Mouse (Mus musculus) E14TG2a.4 (cell line): ENCODE data around the gene Ctcfl.

ENCODE experiments used
- H3K27me3 ChIP-seq: 2 replicates; pipeline ENCODE4 v1.6.1; 2014; ENCODE audit warnings: low read length, control low read depth; ENCODE audit not compliant: insufficient read depth
- H3K36me3 ChIP-seq: 2 replicates; pipeline ENCODE4 v1.6.1; 2014; ENCODE audit warnings: low read length, control low read depth; ENCODE audit not compliant: insufficient read depth
- H3K4me1 ChIP-seq: replicated peaks from 2 replicates; pipeline ENCODE4 v1.6.1; 2014; ENCODE audit warnings: low read depth, low read length, control low read depth
- H3K4me3 ChIP-seq: replicated peaks from 2 replicates; pipeline ENCODE4 v1.5.1; 2014; ENCODE audit warnings: mild to moderate bottlenecking, low read length
- H3K9me3 ChIP-seq: 2 replicates; pipeline ENCODE4 v1.6.1; 2014; ENCODE audit warnings: low read length, control low read depth
- CTCF ChIP-seq: conservative IDR thresholded peaks from 2 replicates; pipeline ENCODE4 v1.5.1; 2014; ENCODE audit warnings: low read length
- NANOG ChIP-seq: IDR thresholded peaks from 2 replicates; pipeline ENCODE4 v1.6.1; 2014; ENCODE audit warnings: borderline replicate concordance, low read length, mixed read lengths
- POU5F1 ChIP-seq: IDR thresholded peaks from 2 replicates; pipeline ENCODE4 v1.6.1; 2014; ENCODE audit warnings: low read length, borderline replicate concordance

Gene Ctcfl

GRCm38 (mm10) chr2:173056303-173056881, 62.9 kb downstream of the Ctcfl start:
- Histone ChIP-seq H3K4me1 (peaks cover 38% of the 10 kb centered on the region), H3K9me3 (no peaks in the 10 kb centered on the region), H3K27me3 (no peaks in the 10 kb centered on the region; the same call in 1 of the 2 replicates), H3K36me3 (no peaks in the 10 kb centered on the region), H3K4me3 (no peak overlapping the region)
- TF ChIP-seq POU5F1 (no peak), CTCF (no peak), NANOG (no peak)

- H3K27me3 ChIP-seq, result no peaks in the 10 kb centered on the region
- peaks cover 50% of the 10 kb centered on the region for H3K4me1 ChIP-seq
- H3K36me3 ChIP-seq, result no peaks in the 10 kb centered on the region
- TF ChIP-seq NANOG (no peak), CTCF (no peak), POU5F1 (no peak)
- no peaks in the 10 kb centered on the region for H3K9me3 ChIP-seq
- no peak overlapping the region for H3K4me3 ChIP-seq
Measured at GRCm38 (mm10) chr2:173053846-173054245, 65.5 kb downstream of the Ctcfl start.

GRCm38 (mm10) chr2:173052881-173053280, 66.4 kb downstream of the Ctcfl start:
- H3K4me1 ChIP-seq, result peaks cover 50% of the 10 kb centered on the region
- H3K9me3 ChIP-seq, result no peaks in the 10 kb centered on the region
- no peaks in the 10 kb centered on the region for H3K36me3 ChIP-seq
- H3K27me3 ChIP-seq, result no peaks in the 10 kb centered on the region
- TF ChIP-seq NANOG, result no peak
- no peak for TF ChIP-seq POU5F1
- TF ChIP-seq CTCF, result no peak
- no peak overlapping the region for H3K4me3 ChIP-seq

GRCm38 (mm10) chr2:173050604-173051382, 68.5 kb downstream of the Ctcfl start:
- Histone ChIP-seq H3K9me3 (no peaks in the 10 kb centered on the region), H3K4me1 (peaks cover 47% of the 10 kb centered on the region), H3K36me3 (no peaks in the 10 kb centered on the region), H3K4me3 (no peak overlapping the region), H3K27me3 (no peaks in the 10 kb centered on the region)
- no peak for TF ChIP-seq POU5F1
- TF ChIP-seq CTCF, result no peak
- no peak for TF ChIP-seq NANOG

- no peak for TF ChIP-seq NANOG
- no peak for TF ChIP-seq POU5F1
- TF ChIP-seq CTCF, result no peak
- H3K36me3 ChIP-seq, result no peaks in the 10 kb centered on the region
- H3K4me1 ChIP-seq, result peaks cover 50% of the 10 kb centered on the region
- H3K27me3 ChIP-seq, result no peaks in the 10 kb centered on the region
- no peak overlapping the region for H3K4me3 ChIP-seq
- H3K9me3 ChIP-seq, result no peaks in the 10 kb centered on the region
Measured at GRCm38 (mm10) chr2:173049817-173050216, 69.5 kb downstream of the Ctcfl start.

GRCm38 (mm10) chr2:173049231-173049630, 70.1 kb downstream of the Ctcfl start:
- Histone ChIP-seq H3K36me3 (no peaks in the 10 kb centered on the region), H3K27me3 (no peaks in the 10 kb centered on the region), H3K4me3 (no peak overlapping the region), H3K9me3 (no peaks in the 10 kb centered on the region), H3K4me1 (peaks cover 56% of the 10 kb centered on the region)
- no peak for TF ChIP-seq CTCF
- no peak for TF ChIP-seq POU5F1
- no peak for TF ChIP-seq NANOG

GRCm38 (mm10) chr2:173048041-173048745, 71.1 kb downstream of the Ctcfl start:
- no peak overlapping the region for H3K4me3 ChIP-seq
- H3K27me3 ChIP-seq, result no peaks in the 10 kb centered on the region
- TF ChIP-seq NANOG (no peak), CTCF (no peak), POU5F1 (no peak)
- peaks cover 58% of the 10 kb centered on the region for H3K4me1 ChIP-seq
- H3K9me3 ChIP-seq, result no peaks in the 10 kb centered on the region
- H3K36me3 ChIP-seq, result no peaks in the 10 kb centered on the region

- Histone ChIP-seq H3K9me3 (no peaks in the 10 kb centered on the region), H3K4me3 (no peak overlapping the region), H3K4me1 (peaks cover 58% of the 10 kb centered on the region), H3K27me3 (no peaks in the 10 kb centered on the region), H3K36me3 (no peaks in the 10 kb centered on the region)
- TF ChIP-seq POU5F1 (no peak), CTCF (no peak), NANOG (no peak)
Measured at GRCm38 (mm10) chr2:173047471-173047870, 71.9 kb downstream of the Ctcfl start.
